Mouse (Mus musculus) myocyte (in vitro differentiated cells): ENCODE results near the gene Dlx3.

Experiments used
- E2F4 ChIP-seq: IDR thresholded peaks from one replicate; pipeline ENCODE4 v1.6.1; 2011; ENCODE audit warnings: mild to moderate bottlenecking, control low read depth, moderate library complexity; ENCODE audit not compliant: insufficient read depth
- MAX ChIP-seq: IDR thresholded peaks from one replicate; pipeline ENCODE4 v1.6.1; 2011; ENCODE audit warnings: low read depth, mild to moderate bottlenecking, control low read depth
- MYOG ChIP-seq, 3 experiments: IDR thresholded peaks; one replicate each; pipeline ENCODE4 v1.6.1; 2011; ENCODE audit warnings: control low read depth in 2 of 3, low read depth in 2 of 3, mild to moderate bottlenecking in 2 of 3; ENCODE audit not compliant: insufficient read length in 2 of 3, control insufficient read depth in 1 of 3, insufficient read depth in 1 of 3
- POLR2A ChIP-seq: IDR thresholded peaks from one replicate; pipeline ENCODE4 v1.6.1; 2011; ENCODE audit warnings: low read depth, mild to moderate bottlenecking, control low read depth, moderate library complexity; ENCODE audit not compliant: insufficient read length
- POLR2AphosphoS2 ChIP-seq: IDR thresholded peaks from one replicate; pipeline ENCODE4 v1.6.1; 2011; ENCODE audit warnings: low read depth, control low read depth; ENCODE audit not compliant: insufficient read length
- TCF12 ChIP-seq: IDR thresholded peaks from one replicate; pipeline ENCODE4 v1.6.1; 2011; ENCODE audit warnings: mild to moderate bottlenecking, control low read depth; ENCODE audit not compliant: poor library complexity, insufficient read depth, severe bottlenecking
- USF1 ChIP-seq: IDR thresholded peaks from one replicate; pipeline ENCODE4 v1.6.1; 2011; ENCODE audit warnings: low read depth, mild to moderate bottlenecking, control low read depth, moderate library complexity

DNA sequence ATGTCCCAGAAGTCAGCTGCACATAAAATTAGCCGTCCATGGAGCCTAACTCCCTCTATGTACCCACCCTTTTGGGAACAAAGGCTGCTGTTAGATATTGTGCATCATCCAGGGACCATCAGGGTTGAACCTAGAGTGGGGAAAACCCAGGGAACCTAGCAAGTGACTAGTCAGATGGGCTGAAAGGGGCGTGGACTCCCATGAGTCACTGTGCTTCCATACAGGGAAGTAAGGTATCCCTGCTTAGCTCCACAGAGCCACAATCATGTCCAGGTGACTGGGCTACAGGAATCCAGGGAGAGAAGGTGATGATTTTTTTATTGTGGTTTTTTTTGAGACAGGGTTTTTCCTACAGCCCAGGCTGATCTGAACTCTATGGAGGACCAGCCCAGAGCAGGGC, 10.9 kb upstream of the Dlx3 start:
- no peak for TF ChIP-seq MYOG (IDR thresholded peaks at IDR 0.05; ENCODE audit: control insufficient read depth in 1 of 3, insufficient read depth in 1 of 3, insufficient read length in 2 of 3, low read depth in 2 of 3)
- no peak for TF ChIP-seq MAX
- TF ChIP-seq USF1, result no peak
- TF ChIP-seq E2F4, result no peak
- no peak for TF ChIP-seq POLR2A
- TF ChIP-seq TCF12, result no peak
- no peak for TF ChIP-seq POLR2AphosphoS2
